Mouse (Mus musculus) C2C12 (cell line): ENCODE data around the gene Hoga1. TPM values are rescaled to one million over a fixed set of nuclear protein-coding genes. Genes with fewer than 3 reads are reported as not detected.

Source experiments
- H3K27me3 ChIP-seq: one replicate; pipeline ENCODE4 v1.6.1; 2011; ENCODE audit not compliant: control insufficient read depth, insufficient read depth, insufficient read length
- H3K36me3 ChIP-seq: one replicate; pipeline ENCODE4 v1.6.1; 2011; ENCODE audit not compliant: control insufficient read depth, insufficient read depth
- H3K4me3 ChIP-seq: one replicate; pipeline ENCODE4 v1.5.1; 2011; ENCODE audit warnings: mild to moderate bottlenecking, control low read depth; ENCODE audit not compliant: poor library complexity, insufficient read depth, severe bottlenecking
- H3K79me2 ChIP-seq: one replicate; pipeline ENCODE4 v1.6.1; 2011; ENCODE audit not compliant: control insufficient read depth, insufficient read depth
- H3K79me3 ChIP-seq: one replicate; pipeline ENCODE4 v1.6.1; 2011; ENCODE audit warnings: low read depth, control low read depth
- H3ac ChIP-seq: one replicate; pipeline ENCODE3; 2011; ENCODE audit warnings: low read depth; ENCODE audit not compliant: control insufficient read depth, insufficient read length
- CEBPB ChIP-seq: IDR thresholded peaks from one replicate; pipeline ENCODE4 v1.6.1; 2011; ENCODE audit warnings: low read depth, mild to moderate bottlenecking, control low read depth, moderate library complexity
- CTCF ChIP-seq: IDR thresholded peaks from one replicate; pipeline ENCODE4 v1.5.1; 2011; ENCODE audit not compliant: control insufficient read depth, insufficient read depth, insufficient read length
- FOSL1 ChIP-seq: IDR thresholded peaks from one replicate; pipeline ENCODE4 v1.8.0; 2011; ENCODE audit warnings: mild to moderate bottlenecking, low read length; ENCODE audit not compliant: poor library complexity, insufficient read depth, severe bottlenecking
- MAX ChIP-seq: IDR thresholded peaks from one replicate; pipeline ENCODE4 v1.6.1; 2011; ENCODE audit warnings: mild to moderate bottlenecking, control low read depth
- MYOD1 ChIP-seq: IDR thresholded peaks from one replicate; pipeline ENCODE4 v1.6.1; 2011; ENCODE audit warnings: low read depth; ENCODE audit not compliant: control insufficient read depth, insufficient read length
- MYOG ChIP-seq: IDR thresholded peaks from one replicate; pipeline ENCODE4 v1.6.1; 2011; ENCODE audit not compliant: control insufficient read depth, insufficient read length; ENCODE audit errors: extremely low read depth
- USF1 ChIP-seq: IDR thresholded peaks from one replicate; pipeline ENCODE4 v1.6.1; 2011; ENCODE audit warnings: low read depth, mild to moderate bottlenecking, control low read depth, moderate library complexity
- polyA plus RNA-seq: library from polyadenylated mRNA; unstranded; fragments of >200 nt; fragmentation: generic; extraction: Trizol; gene quantifications from one replicate; pipeline ENCODE4 v1.2.1, GENCODE M21; 2012; ENCODE audit warnings: missing spikeins

Gene Hoga1
- polyA plus RNA-seq, 1 experiment = 0.30 TPM

- H3K27me3 ChIP-seq = no peaks in the 10 kb centered on the region
- H3K36me3 ChIP-seq = peaks cover 4% of the 10 kb centered on the region
- TF ChIP-seq CTCF = no peak
- no peak for TF ChIP-seq CEBPB
- no peak for TF ChIP-seq USF1
- TF ChIP-seq MYOD1 = no peak
- no peak for TF ChIP-seq MYOG
- no peak for TF ChIP-seq MAX
- no peak for TF ChIP-seq FOSL1
- H3ac ChIP-seq = no peak overlapping the region
- peaks cover 53% of the 10 kb centered on the region for H3K79me3 ChIP-seq
- peaks cover 99% of the 10 kb centered on the region for H3K79me2 ChIP-seq
- H3K4me3 ChIP-seq = no peak overlapping the region
Observed at GRCm38 (mm10) chr19:42009067-42009466, 36.3 kb upstream of the Hoga1 start.

- peaks cover 49% of the 10 kb centered on the region for H3K79me3 ChIP-seq
- no peak overlapping the region for H3K4me3 ChIP-seq
- TF ChIP-seq CTCF (no peak), MYOG (no peak), CEBPB (no peak), USF1 (no peak), FOSL1 (no peak), MAX (no peak), MYOD1 (no peak)
- H3K79me2 ChIP-seq = peaks cover 99% of the 10 kb centered on the region
- no peak overlapping the region for H3ac ChIP-seq
- peaks cover 4% of the 10 kb centered on the region for H3K36me3 ChIP-seq
- H3K27me3 ChIP-seq = no peaks in the 10 kb centered on the region
Observed at GRCm38 (mm10) chr19:42010436-42010835, 35.0 kb upstream of the Hoga1 start.

GRCm38 (mm10) chr19:42011123-42011522, 34.3 kb upstream of the Hoga1 start:
- Histone ChIP-seq H3ac (no peak overlapping the region), H3K79me2 (peaks cover 99% of the 10 kb centered on the region), H3K36me3 (peaks cover 4% of the 10 kb centered on the region), H3K27me3 (no peaks in the 10 kb centered on the region), H3K79me3 (peaks cover 47% of the 10 kb centered on the region), H3K4me3 (no peak overlapping the region)
- TF ChIP-seq MAX (no peak), MYOD1 (no peak), MYOG (no peak), CTCF (no peak), USF1 (no peak), CEBPB (no peak), FOSL1 (no peak)

DNA sequence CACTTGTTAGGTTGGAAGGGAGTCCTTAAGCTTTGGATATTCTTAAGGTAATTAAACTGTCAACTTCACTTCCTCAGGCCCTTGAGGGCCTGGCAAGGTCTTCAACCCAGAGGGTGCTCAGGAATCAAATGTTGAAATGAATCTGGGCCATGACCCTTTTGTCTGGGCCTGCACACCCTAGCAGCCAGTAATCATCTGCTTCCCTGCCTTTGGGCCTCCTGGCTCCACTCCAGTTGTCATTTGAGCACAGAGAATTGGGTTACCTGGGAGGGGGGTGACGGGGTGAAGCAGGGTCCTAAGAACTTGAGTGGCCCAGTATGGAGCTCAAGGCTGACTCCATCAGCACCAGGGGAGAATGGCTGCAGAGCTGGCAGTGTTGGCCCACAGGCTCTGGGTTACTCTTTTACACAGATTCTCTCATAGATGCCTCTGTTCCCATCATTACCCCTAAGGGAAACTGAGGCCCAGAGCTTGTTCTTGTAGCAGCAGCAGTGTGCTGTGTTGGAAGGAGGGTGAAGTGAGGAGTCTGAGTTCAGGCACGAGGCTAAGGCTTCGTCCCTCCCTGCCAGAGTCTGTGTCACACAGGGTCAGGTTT, 31.1 kb upstream of the Hoga1 start:
- TF ChIP-seq MAX = no peak
- no peak for TF ChIP-seq USF1
- no peak for TF ChIP-seq CTCF
- TF ChIP-seq MYOD1 = no peak
- no peak for TF ChIP-seq CEBPB
- no peak for TF ChIP-seq FOSL1
- TF ChIP-seq MYOG = no peak
- H3K4me3 ChIP-seq = no peak overlapping the region
- no peaks in the 10 kb centered on the region for H3K27me3 ChIP-seq
- H3K79me3 ChIP-seq = peaks cover 43% of the 10 kb centered on the region
- no peak overlapping the region for H3ac ChIP-seq
- H3K79me2 ChIP-seq = peaks cover 86% of the 10 kb centered on the region
- peaks cover 4% of the 10 kb centered on the region for H3K36me3 ChIP-seq

DNA sequence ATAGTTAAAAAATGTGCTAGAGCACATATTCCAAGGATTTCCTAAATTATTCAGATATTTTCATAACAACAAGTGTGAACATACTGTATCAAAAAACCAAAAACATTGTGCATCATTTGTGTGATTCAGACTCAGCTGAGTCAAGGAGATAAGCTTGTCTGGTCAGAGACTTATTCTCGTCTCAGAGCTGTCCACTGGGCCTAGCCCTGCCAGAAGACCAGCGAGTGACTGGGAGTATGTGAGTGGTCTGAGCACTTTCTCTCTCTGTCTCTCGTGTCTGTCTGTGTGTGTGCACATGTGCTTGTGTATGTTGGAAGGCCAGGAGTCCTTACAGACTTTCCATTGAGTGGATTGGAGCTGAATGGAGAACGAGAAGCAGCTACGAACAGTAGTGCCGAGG, 30.4 kb upstream of the Hoga1 start:
- no peak overlapping the region for H3K4me3 ChIP-seq
- H3K27me3 ChIP-seq = no peaks in the 10 kb centered on the region
- H3K79me3 ChIP-seq = peaks cover 45% of the 10 kb centered on the region
- H3K36me3 ChIP-seq = peaks cover 4% of the 10 kb centered on the region
- H3ac ChIP-seq = peak overlapping the region; percentile 41
- no peak for TF ChIP-seq CEBPB
- no peak for TF ChIP-seq CTCF
- no peak for TF ChIP-seq MYOG
- TF ChIP-seq USF1 = no peak
- no peak for TF ChIP-seq MAX
- TF ChIP-seq FOSL1 = no peak
- no peak for TF ChIP-seq MYOD1
- peaks cover 86% of the 10 kb centered on the region for H3K79me2 ChIP-seq

DNA sequence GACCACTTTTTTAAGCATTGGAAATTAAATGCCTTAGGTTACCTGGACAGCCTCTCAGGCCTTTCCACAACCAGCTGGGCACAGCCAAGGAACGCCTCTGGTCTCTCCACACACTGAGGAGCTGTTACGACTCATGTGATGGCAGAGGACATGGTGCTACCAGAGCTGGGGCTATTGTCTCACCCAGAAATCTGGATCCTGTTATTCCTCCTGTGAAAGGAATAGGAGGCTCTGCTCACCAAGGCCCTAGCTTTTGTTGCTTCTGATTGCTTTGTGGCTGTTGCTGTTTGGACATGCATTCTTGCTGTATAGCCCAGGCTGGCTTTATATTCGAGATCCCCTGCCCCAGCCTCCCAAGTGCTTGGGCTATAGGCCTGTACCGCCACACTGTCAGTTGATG, 29.2 kb upstream of the Hoga1 start:
- Histone ChIP-seq H3ac (peak overlapping the region; percentile 42), H3K36me3 (peaks cover 4% of the 10 kb centered on the region), H3K79me3 (peaks cover 50% of the 10 kb centered on the region), H3K27me3 (no peaks in the 10 kb centered on the region), H3K79me2 (peaks cover 86% of the 10 kb centered on the region), H3K4me3 (no peak overlapping the region)
- no peak for TF ChIP-seq MAX
